Mouse (Mus musculus) neural tube, embryonic 15.5 days (tissue): Measurements from ENCODE around the gene Fggy. TPM values are rescaled to one million over a fixed set of nuclear protein-coding genes. Genes with fewer than 3 reads are reported as not detected.

Source experiments
- ATAC-seq: fragments of 200-750 bp; cut with Nextera tagmentation; 2 replicates; pipeline ENCODE4 v1.8.0; 2017; ENCODE audit warnings: mild to moderate bottlenecking, moderate TSS enrichment, moderate library complexity; ENCODE audit not compliant: low FRiP score
- H3K27ac ChIP-seq: fragments of 300-500 bp; sonication (generic); replicated peaks from 2 replicates; pipeline ENCODE4 v1.5.1; 2015; ENCODE audit warnings: mild to moderate bottlenecking, inconsistent platforms
- H3K27me3 ChIP-seq: fragments of 300-500 bp; sonication (generic); replicated peaks from 2 replicates; pipeline ENCODE4 v1.6.1; 2015; ENCODE audit warnings: inconsistent platforms
- H3K36me3 ChIP-seq: fragments of 300-500 bp; sonication (generic); 2 replicates; pipeline ENCODE4 v1.6.1; 2015; ENCODE audit warnings: inconsistent platforms
- H3K4me1 ChIP-seq: fragments of 300-500 bp; sonication (generic); 2 replicates; pipeline ENCODE4 v1.6.1; 2015; ENCODE audit warnings: inconsistent platforms
- H3K4me2 ChIP-seq: fragments of 300-500 bp; sonication (generic); 2 replicates; pipeline ENCODE4 v1.6.1; 2015; ENCODE audit warnings: inconsistent platforms, mild to moderate bottlenecking, moderate library complexity
- H3K4me3 ChIP-seq: fragments of 300-500 bp; sonication (generic); replicated peaks from 2 replicates; pipeline ENCODE4 v1.5.1; 2015; ENCODE audit warnings: mild to moderate bottlenecking, inconsistent platforms
- H3K9ac ChIP-seq: fragments of 300-500 bp; sonication (generic); replicated peaks from 2 replicates; pipeline ENCODE4 v1.6.1; 2015; ENCODE audit warnings: mild to moderate bottlenecking, inconsistent platforms
- H3K9me3 ChIP-seq: fragments of 300-500 bp; sonication (generic); replicated peaks from 2 replicates; pipeline ENCODE4 v1.6.1; 2016; ENCODE audit warnings: inconsistent platforms
- WGBS: fragments of 180-500 bp; shearing (Covaris S2); methylation state at CpG from one replicate; pipeline ENCODE4 v1.1.7; 2015; ENCODE audit warnings: mixed read lengths; 5-methylcytosine and 5-hydroxymethylcytosine counted together
- polyA plus RNA-seq: library from polyadenylated mRNA; unstranded; fragments of >200 nt; fragmentation: Nextera tagmentation; extraction: Ambion mirVana; gene quantifications from 2 replicates; pipeline ENCODE4 v1.2.1, GENCODE M21; 2015

Fggy gene
- polyA plus RNA-seq, 1 experiment from 2014 or later, result 7.0 TPM

GRCm38 (mm10) chr4:95556663-95557332 is 509 bp upstream of the Fggy start:
- no peak for ATAC-seq
- Histone ChIP-seq H3K27ac (peak overlapping the region; percentile 83), H3K9me3 (no peaks in the 10 kb centered on the region), H3K4me3 (peak overlapping the region; percentile 45), H3K36me3 (no peaks in the 10 kb centered on the region), H3K27me3 (no peaks in the 10 kb centered on the region), H3K4me1 (peaks cover 9% of the 10 kb centered on the region), H3K9ac (peak overlapping the region; percentile 58), H3K4me2 (peak overlapping the region; percentile 70)
- 39% methylated on average over 16 of the region's 16 CpGs for WGBS

- H3K4me2 ChIP-seq, result peak overlapping the region; percentile 70; the same call in 1 of the 2 replicates
- H3K9me3 ChIP-seq, result no peaks in the 10 kb centered on the region
- 70% methylated on average over 4 of the region's 4 CpGs for WGBS
- peak overlapping the region; percentile 83 for H3K27ac ChIP-seq
- H3K9ac ChIP-seq, result no peak overlapping the region
- H3K36me3 ChIP-seq, result no peaks in the 10 kb centered on the region
- no peak overlapping the region for H3K4me3 ChIP-seq
- no peak for ATAC-seq
- H3K27me3 ChIP-seq, result no peaks in the 10 kb centered on the region
- H3K4me1 ChIP-seq, result peaks cover 9% of the 10 kb centered on the region
These were observed 1.1 kb downstream of the Fggy start for GRCm38 (mm10) chr4:95558271-95558888.

GRCm38 (mm10) chr4:95571621-95572020 is 14.3 kb downstream of the Fggy start:
- no peak overlapping the region for H3K4me3 ChIP-seq
- no peak for ATAC-seq
- 81% methylated on average over 3 of the region's 3 CpGs for WGBS
- H3K27ac ChIP-seq, result no peak overlapping the region
- no peak overlapping the region for H3K4me2 ChIP-seq
- H3K9me3 ChIP-seq, result no peaks in the 10 kb centered on the region
- H3K27me3 ChIP-seq, result no peaks in the 10 kb centered on the region
- no peaks in the 10 kb centered on the region for H3K4me1 ChIP-seq
- H3K9ac ChIP-seq, result no peak overlapping the region
- no peaks in the 10 kb centered on the region for H3K36me3 ChIP-seq

GRCm38 (mm10) chr4:95573704-95574103 is 16.4 kb downstream of the Fggy start:
- H3K4me2 ChIP-seq, result no peak overlapping the region
- H3K9me3 ChIP-seq, result no peaks in the 10 kb centered on the region
- no peak overlapping the region for H3K4me3 ChIP-seq
- H3K27me3 ChIP-seq, result no peaks in the 10 kb centered on the region
- ATAC-seq, result no peak
- H3K9ac ChIP-seq, result no peak overlapping the region
- no peak overlapping the region for H3K27ac ChIP-seq
- no peaks in the 10 kb centered on the region for H3K4me1 ChIP-seq
- H3K36me3 ChIP-seq, result no peaks in the 10 kb centered on the region

- WGBS, result 67% methylated on average over 3 of the region's 3 CpGs
These were observed 18.2 kb downstream of the Fggy start for GRCm38 (mm10) chr4:95575411-95575911.

GRCm38 (mm10) chr4:95579183-95579582 is 21.9 kb downstream of the Fggy start:
- H3K36me3 ChIP-seq, result no peaks in the 10 kb centered on the region
- no peak overlapping the region for H3K27ac ChIP-seq
- no peaks in the 10 kb centered on the region for H3K4me1 ChIP-seq
- ATAC-seq, result no peak
- 94% methylated on average over 5 of the region's 5 CpGs for WGBS
- H3K9ac ChIP-seq, result no peak overlapping the region
- H3K27me3 ChIP-seq, result no peaks in the 10 kb centered on the region
- H3K4me2 ChIP-seq, result no peak overlapping the region
- no peaks in the 10 kb centered on the region for H3K9me3 ChIP-seq
- no peak overlapping the region for H3K4me3 ChIP-seq

More at GRCm38 (mm10) chr4:95575411-95575911, 18.2 kb downstream of the Fggy start:
- H3K9ac ChIP-seq, result no peak overlapping the region
- no peaks in the 10 kb centered on the region for H3K36me3 ChIP-seq
- no peaks in the 10 kb centered on the region for H3K9me3 ChIP-seq
- H3K27me3 ChIP-seq, result no peaks in the 10 kb centered on the region
- H3K4me1 ChIP-seq, result no peaks in the 10 kb centered on the region
- no peak for ATAC-seq
- H3K4me3 ChIP-seq, result no peak overlapping the region
- H3K27ac ChIP-seq, result no peak overlapping the region
- no peak overlapping the region for H3K4me2 ChIP-seq

- Histone ChIP-seq H3K9ac (no peak overlapping the region), H3K27ac (no peak overlapping the region), H3K9me3 (no peaks in the 10 kb centered on the region), H3K27me3 (no peaks in the 10 kb centered on the region), H3K4me2 (no peak overlapping the region), H3K4me3 (no peak overlapping the region), H3K4me1 (peaks cover 2% of the 10 kb centered on the region; the same call in 1 of the 2 replicates), H3K36me3 (no peaks in the 10 kb centered on the region)
- WGBS, result 76% methylated on average over 4 of the region's 4 CpGs
- no peak for ATAC-seq
These were observed 26.9 kb downstream of the Fggy start for GRCm38 (mm10) chr4:95584107-95584762.

GRCm38 (mm10) chr4:95586274-95587001 is 29.1 kb downstream of the Fggy start:
- H3K4me1 ChIP-seq, result peaks cover 2% of the 10 kb centered on the region; the same call in 1 of the 2 replicates
- 56% methylated on average over 4 of the region's 4 CpGs for WGBS
- no peak overlapping the region for H3K27ac ChIP-seq
- no peaks in the 10 kb centered on the region for H3K36me3 ChIP-seq
- no peak overlapping the region for H3K9ac ChIP-seq
- peak; percentile 58; the same call in 1 of the 2 replicates for ATAC-seq
- no peaks in the 10 kb centered on the region for H3K27me3 ChIP-seq
- no peak overlapping the region for H3K4me3 ChIP-seq
- H3K9me3 ChIP-seq, result no peaks in the 10 kb centered on the region
- no peak overlapping the region for H3K4me2 ChIP-seq

GRCm38 (mm10) chr4:95588722-95589283 is 31.5 kb downstream of the Fggy start:
- Histone ChIP-seq H3K4me2 (no peak overlapping the region), H3K36me3 (no peaks in the 10 kb centered on the region), H3K9ac (no peak overlapping the region), H3K4me3 (no peak overlapping the region), H3K9me3 (no peaks in the 10 kb centered on the region), H3K27me3 (no peaks in the 10 kb centered on the region), H3K27ac (no peak overlapping the region), H3K4me1 (peaks cover 2% of the 10 kb centered on the region; the same call in 1 of the 2 replicates)
- no peak for ATAC-seq
- WGBS, result 84% methylated on average over 2 of the region's 2 CpGs

GRCm38 (mm10) chr4:95590878-95591277 is 33.6 kb downstream of the Fggy start:
- 89% methylated on average over 3 of the region's 3 CpGs for WGBS
- peaks cover 2% of the 10 kb centered on the region; the same call in 1 of the 2 replicates for H3K4me1 ChIP-seq
- no peak overlapping the region for H3K27ac ChIP-seq
- H3K27me3 ChIP-seq, result no peaks in the 10 kb centered on the region
- H3K9me3 ChIP-seq, result no peaks in the 10 kb centered on the region
- no peak overlapping the region for H3K9ac ChIP-seq
- ATAC-seq, result no peak
- H3K36me3 ChIP-seq, result no peaks in the 10 kb centered on the region
- no peak overlapping the region for H3K4me3 ChIP-seq
- H3K4me2 ChIP-seq, result no peak overlapping the region

- WGBS, result 77% methylated on average over 6 of the region's 6 CpGs
- Histone ChIP-seq H3K4me2 (no peak overlapping the region), H3K27ac (no peak overlapping the region), H3K36me3 (no peaks in the 10 kb centered on the region), H3K4me3 (no peak overlapping the region), H3K27me3 (no peaks in the 10 kb centered on the region), H3K4me1 (no peaks in the 10 kb centered on the region), H3K9me3 (no peaks in the 10 kb centered on the region), H3K9ac (no peak overlapping the region)
- ATAC-seq, result no peak
These were observed 39.9 kb downstream of the Fggy start for GRCm38 (mm10) chr4:95597208-95597607.
